ENCODE assay signal across 19 mouse cellular contexts in genomic region chr14:105284062-105284461, GRCm38 (mm10).
"Had no signal": no experiment of that assay in that cellular context is flagged by ENCODE, and none has a peak within 500 bp of the region (broad histone marks: within the 10 kb centered on the region; RNA-seq: fewer than 3 reads in every experiment).

No protein-coding gene starts in this region.

- H3K4me2 ChIP-seq: lung, embryonic 14.5 days; midbrain, embryonic 12.5 days; neural tube, embryonic 13.5 days; neural tube, embryonic 15.5 days had no signal

- H3K9me3 ChIP-seq: midbrain, embryonic 10.5 days; midbrain, embryonic 12.5 days; neural tube, embryonic 13.5 days; neural tube, embryonic 15.5 days had no signal

- H3K4me1 ChIP-seq: midbrain, embryonic 10.5 days; midbrain, embryonic 12.5 days; neural tube, embryonic 13.5 days had no signal

- H3K36me3 ChIP-seq: midbrain, embryonic 12.5 days had no signal

- H3K27me3 ChIP-seq: midbrain, embryonic 12.5 days; neural tube, embryonic 13.5 days; neural tube, embryonic 15.5 days had no signal

- H3K27ac ChIP-seq: midbrain, embryonic 10.5 days; midbrain, embryonic 12.5 days; neural tube, embryonic 13.5 days; neural tube, embryonic 15.5 days had no signal

- H3K9ac ChIP-seq: lung, embryonic 14.5 days; midbrain, embryonic 12.5 days; neural tube, embryonic 13.5 days; neural tube, embryonic 15.5 days had no signal

- H3K4me3 ChIP-seq: midbrain, embryonic 10.5 days; midbrain, embryonic 12.5 days; myocyte; neural tube, embryonic 13.5 days; neural tube, embryonic 15.5 days had no signal

- ATAC-seq: midbrain, embryonic 16.5 days had no signal

- DNase-seq: lung, adult 18-20 months; lung, embryonic 14.5 days; lung, postnatal 10 days; lung, postnatal 4 days; midbrain, embryonic 14.5 days; retina, postnatal 1 day; right cerebral cortex, adult 18-20 months; right cerebral cortex, postnatal 25 days; right cerebral cortex, postnatal 4 days; spleen, adult 18-20 months; thymus, adult 18-20 months; thymus, postnatal 14 days; thymus, postnatal 36 days had no signal
